Comparison of ENCODE assay signal across 17 mouse cellular contexts in the genomic region with DNA sequence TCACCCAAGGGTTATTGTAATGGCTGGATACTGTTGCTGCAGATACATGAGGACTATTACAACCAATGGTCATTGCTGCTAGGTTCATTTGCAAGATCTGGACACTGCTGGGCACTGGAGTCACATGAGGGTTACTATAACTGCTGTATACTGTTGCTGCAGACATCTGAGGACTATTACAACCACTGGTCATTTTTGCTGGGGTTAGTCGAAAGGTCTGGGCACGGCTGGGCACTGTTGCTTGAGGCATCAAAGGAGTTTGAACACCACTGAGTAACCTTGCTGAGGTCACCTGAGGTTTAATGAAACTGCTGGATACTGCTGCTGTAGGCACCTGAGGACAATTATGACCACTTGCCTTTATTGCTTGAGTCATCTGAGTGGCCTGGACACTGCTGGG. TPM values are rescaled to one million over a fixed set of nuclear protein-coding genes. Genes with fewer than 3 reads are reported as not detected.
"Had no signal": no experiment of that assay in that cellular context is flagged by ENCODE, and none has a peak within 500 bp of the region (broad histone marks: within the 10 kb centered on the region; RNA-seq: fewer than 3 reads in every experiment).

No protein-coding gene starts in this region.

RNA-seq across cellular contexts. Expression of a gene that starts 9.4 kb away (rescaled TPM):
- polyA plus RNA-seq: embryonic facial prominence, embryonic 10.5 days; embryonic facial prominence, embryonic 11.5 days; embryonic facial prominence, embryonic 12.5 days; embryonic facial prominence, embryonic 13.5 days; erythroblast, embryonic 14.5 days; forebrain, embryonic 10.5 days; forebrain, embryonic 11.5 days; forebrain, embryonic 12.5 days; forebrain, embryonic 13.5 days; forebrain, embryonic 14.5 days; forebrain, embryonic 15.5 days; forebrain, embryonic 16.5 days had no signal

RNA-seq across cellular contexts. Expression of a gene that starts 41.0 kb away (rescaled TPM):
- polyA plus RNA-seq: embryonic facial prominence, embryonic 11.5 days; erythroblast, embryonic 14.5 days; forebrain, embryonic 10.5 days; forebrain, embryonic 12.5 days; forebrain, embryonic 13.5 days had no signal

RNA-seq across cellular contexts. Expression of a gene that starts 53.9 kb away (rescaled TPM):
- polyA plus RNA-seq: cortical plate, adult 2 months; embryonic facial prominence, embryonic 10.5 days; embryonic facial prominence, embryonic 11.5 days; embryonic facial prominence, embryonic 12.5 days; embryonic facial prominence, embryonic 13.5 days; embryonic facial prominence, embryonic 14.5 days; embryonic facial prominence, embryonic 15.5 days; erythroblast, embryonic 14.5 days; forebrain, embryonic 10.5 days; forebrain, embryonic 11.5 days; forebrain, embryonic 12.5 days; forebrain, embryonic 13.5 days; forebrain, embryonic 14.5 days; forebrain, embryonic 15.5 days; forebrain, embryonic 16.5 days; forebrain, postnatal 0 days; gonadal fat pad, adult 2 months had no signal
